Mouse (Mus musculus) midbrain, embryonic 12.5 days (tissue): ENCODE data around the gene Asb11. TPM values are rescaled to one million over a fixed set of nuclear protein-coding genes. Genes with fewer than 3 reads are reported as not detected.

ENCODE experiments used
- ATAC-seq: fragments of 200-750 bp; cut with Nextera tagmentation; 2 replicates; pipeline ENCODE4 v1.8.0; 2017; ENCODE audit warnings: low read depth, moderate TSS enrichment, moderate library complexity; ENCODE audit not compliant: low FRiP score
- H3K27ac ChIP-seq: fragments of 300-500 bp; sonication (generic); replicated peaks from 2 replicates; pipeline ENCODE4 v1.5.1; 2016; ENCODE audit warnings: mild to moderate bottlenecking
- H3K27me3 ChIP-seq: fragments of 300-500 bp; sonication (generic); 2 replicates; pipeline ENCODE4 v1.6.1; 2016; ENCODE audit warnings: mild to moderate bottlenecking
- H3K36me3 ChIP-seq: fragments of 300-500 bp; sonication (generic); 2 replicates; pipeline ENCODE4 v1.6.1; 2016
- H3K4me1 ChIP-seq: fragments of 300-500 bp; sonication (generic); 2 replicates; pipeline ENCODE4 v1.6.1; 2016
- H3K4me2 ChIP-seq: fragments of 300-500 bp; sonication (generic); replicated peaks from 2 replicates; pipeline ENCODE4 v1.6.1; 2016; ENCODE audit warnings: mild to moderate bottlenecking, moderate library complexity
- H3K4me3 ChIP-seq: fragments of 300-500 bp; sonication (generic); 2 replicates; pipeline ENCODE4 v1.5.1; 2016; ENCODE audit warnings: mild to moderate bottlenecking
- H3K9ac ChIP-seq: fragments of 300-500 bp; sonication (generic); replicated peaks from 2 replicates; pipeline ENCODE4 v1.6.1; 2016; ENCODE audit warnings: mild to moderate bottlenecking, moderate library complexity
- H3K9me3 ChIP-seq: fragments of 300-500 bp; sonication (generic); 2 replicates; pipeline ENCODE4 v1.6.1; 2016; ENCODE audit warnings: mild to moderate bottlenecking
- WGBS: fragments of 180-500 bp; shearing (Covaris S2); methylation state at CpG from one replicate; pipeline ENCODE4 v1.1.7; 2016; 5-methylcytosine and 5-hydroxymethylcytosine counted together
- polyA plus RNA-seq: library from polyadenylated mRNA; unstranded; fragments of >200 nt; fragmentation: Nextera tagmentation; extraction: Ambion mirVana; gene quantifications from 2 replicates; pipeline ENCODE4 v1.2.1, GENCODE M21; 2016

Asb11 gene
- not detected in 2 replicates for polyA plus RNA-seq

- no peak within 1 kb of the TSS for H3K4me3 ChIP-seq
- H3K4me1 ChIP-seq, result no peaks in the 10 kb centered on the region
- no peaks in the 10 kb centered on the region for H3K9me3 ChIP-seq
- H3K27me3 ChIP-seq, result peaks cover 10% of the 10 kb centered on the region; the same call in 1 of the 2 replicates
- H3K27ac ChIP-seq, result no peak within 1 kb of the TSS
- no peak within 1 kb of the TSS for H3K9ac ChIP-seq
- H3K4me2 ChIP-seq, result no peak within 1 kb of the TSS
- 81% methylated on average over 8 of the region's 8 CpGs for WGBS
- peaks cover 5% of the 10 kb centered on the region; the same call in 1 of the 2 replicates for H3K36me3 ChIP-seq
- ATAC-seq, result no peak
Observed at GRCm38 (mm10) chrX:164436709-164437108, at the start of gene Asb11. Asb11 (plus strand) TSS chrX:164436994.

DNA sequence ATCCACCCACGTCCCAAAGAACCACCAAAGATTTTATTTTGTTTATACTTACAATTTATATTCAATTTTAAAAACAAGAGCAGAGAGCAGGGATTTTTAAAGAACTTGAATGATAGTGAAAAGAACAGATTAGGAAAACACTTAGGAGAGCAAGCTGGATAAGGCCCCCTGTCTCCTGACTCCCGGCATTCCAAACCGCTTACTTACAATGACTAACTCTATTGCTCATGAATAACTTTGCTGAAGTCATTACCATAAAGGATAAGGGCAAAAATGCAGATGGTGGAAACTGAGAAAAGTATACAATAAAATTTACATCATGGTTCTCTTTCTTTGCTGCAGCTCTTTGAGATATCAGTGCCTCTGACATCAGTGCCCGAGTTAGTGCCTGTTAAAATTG, 42.7 kb upstream of the Asb11 start:
- Histone ChIP-seq H3K9me3 (no peaks in the 10 kb centered on the region), H3K9ac (no peak overlapping the region), H3K27ac (no peak overlapping the region), H3K4me2 (no peak overlapping the region), H3K4me1 (no peaks in the 10 kb centered on the region), H3K27me3 (peaks cover 10% of the 10 kb centered on the region; the same call in 1 of the 2 replicates), H3K4me3 (no peak overlapping the region), H3K36me3 (no peaks in the 10 kb centered on the region)
- 70% methylated on average over 4 of the region's 4 CpGs for WGBS
- ATAC-seq, result no peak

- H3K36me3 ChIP-seq, result no peaks in the 10 kb centered on the region
- no peak overlapping the region for H3K9ac ChIP-seq
- no peak overlapping the region for H3K4me3 ChIP-seq
- no peaks in the 10 kb centered on the region for H3K4me1 ChIP-seq
- H3K4me2 ChIP-seq, result no peak overlapping the region
- ATAC-seq, result no peak
- no peaks in the 10 kb centered on the region for H3K9me3 ChIP-seq
- H3K27me3 ChIP-seq, result peaks cover 6% of the 10 kb centered on the region; the same call in 1 of the 2 replicates
- no peak overlapping the region for H3K27ac ChIP-seq
- 68% methylated on average over 3 of the region's 3 CpGs for WGBS
Observed at GRCm38 (mm10) chrX:164398456-164398855, 38.3 kb upstream of the Asb11 start.

- Histone ChIP-seq H3K9ac (no peak overlapping the region), H3K27me3 (peaks cover 11% of the 10 kb centered on the region; the same call in 1 of the 2 replicates), H3K4me2 (no peak overlapping the region), H3K4me1 (no peaks in the 10 kb centered on the region), H3K27ac (no peak overlapping the region), H3K9me3 (no peaks in the 10 kb centered on the region), H3K36me3 (no peaks in the 10 kb centered on the region), H3K4me3 (no peak overlapping the region)
- no peak for ATAC-seq
Observed at GRCm38 (mm10) chrX:164405080-164405649, 31.6 kb upstream of the Asb11 start.

DNA sequence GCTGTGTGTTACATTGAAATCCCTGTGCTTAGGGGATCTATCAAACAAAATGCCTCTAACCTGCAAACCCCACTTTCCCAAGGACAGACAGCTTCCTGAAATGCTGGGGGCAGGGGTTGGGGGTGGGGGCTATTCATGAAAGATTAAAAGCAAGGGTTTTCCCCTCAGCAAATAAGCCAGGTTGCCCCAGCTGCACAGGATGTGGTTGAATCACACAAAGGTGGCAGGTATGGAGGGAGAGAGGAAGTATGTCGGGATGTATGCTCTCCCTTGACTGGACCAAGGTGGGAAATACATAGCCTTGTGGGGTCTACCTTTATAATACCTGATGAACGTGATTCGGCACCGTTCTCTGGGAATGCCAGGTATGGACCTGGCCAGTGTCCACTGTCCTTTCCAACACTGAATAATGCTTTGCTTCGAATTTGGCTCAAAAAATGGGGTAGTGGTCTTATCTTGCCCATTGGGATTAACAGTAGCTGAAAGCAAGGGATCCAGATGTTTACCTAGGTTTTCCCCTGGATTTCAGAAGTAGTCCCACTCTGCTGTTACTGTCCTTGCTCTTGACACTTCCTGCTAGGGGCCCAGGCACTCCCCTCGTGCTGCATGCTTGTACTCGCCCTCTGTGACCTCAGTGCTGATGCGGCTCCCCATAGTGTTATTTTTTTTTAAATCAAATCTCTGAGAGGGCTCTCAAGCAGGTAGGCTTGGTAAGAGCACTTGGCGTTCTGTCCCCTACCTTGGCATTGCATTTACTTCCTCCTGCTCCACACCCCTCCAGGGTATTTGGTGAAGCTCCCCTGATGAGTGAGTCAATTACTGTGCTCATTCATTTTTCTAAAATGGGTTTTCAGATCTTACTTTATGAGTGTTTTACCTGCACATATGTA, 30.4 kb upstream of the Asb11 start:
- WGBS, result 77% methylated on average over 9 of the region's 9 CpGs
- Histone ChIP-seq H3K27me3 (peaks cover 11% of the 10 kb centered on the region; the same call in 1 of the 2 replicates), H3K9me3 (no peaks in the 10 kb centered on the region), H3K9ac (no peak overlapping the region), H3K4me3 (no peak overlapping the region), H3K4me1 (no peaks in the 10 kb centered on the region), H3K4me2 (no peak overlapping the region), H3K27ac (no peak overlapping the region), H3K36me3 (no peaks in the 10 kb centered on the region)
- ATAC-seq, result no peak

DNA sequence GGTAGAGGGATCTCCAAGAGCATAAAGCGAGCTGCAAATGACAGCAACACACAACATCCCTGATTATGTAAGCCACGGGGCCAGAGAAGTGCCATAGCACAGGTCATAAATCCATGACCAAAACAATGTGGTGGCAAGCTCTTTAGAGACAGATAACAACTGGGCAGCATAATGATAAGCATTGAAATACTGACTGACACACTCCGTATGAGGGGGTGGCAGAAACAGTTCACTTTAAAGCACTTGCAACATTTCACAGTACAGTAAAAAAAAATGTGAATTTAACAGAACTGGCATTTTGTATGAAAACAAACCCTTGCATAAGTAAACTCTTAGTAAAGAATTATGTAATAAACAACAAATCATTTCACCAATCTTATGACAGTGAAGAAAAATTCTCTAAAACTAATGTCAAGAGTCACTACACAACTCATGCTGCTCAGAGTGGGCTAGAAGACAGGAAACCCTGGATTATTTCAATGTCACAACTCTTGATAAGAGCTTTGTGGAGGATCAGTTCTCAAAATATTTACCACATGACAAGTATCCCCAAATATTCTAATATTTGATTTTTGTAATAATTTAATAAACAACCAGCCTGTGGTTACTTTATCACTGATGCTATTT, 28.4 kb upstream of the Asb11 start:
- peaks cover 11% of the 10 kb centered on the region; the same call in 1 of the 2 replicates for H3K27me3 ChIP-seq
- H3K4me3 ChIP-seq, result no peak overlapping the region
- WGBS, result 87% methylated on average over 3 of the region's 3 CpGs
- no peaks in the 10 kb centered on the region for H3K9me3 ChIP-seq
- no peak overlapping the region for H3K9ac ChIP-seq
- no peak overlapping the region for H3K4me2 ChIP-seq
- H3K36me3 ChIP-seq, result no peaks in the 10 kb centered on the region
- H3K27ac ChIP-seq, result no peak overlapping the region
- ATAC-seq, result no peak
- no peaks in the 10 kb centered on the region for H3K4me1 ChIP-seq

DNA sequence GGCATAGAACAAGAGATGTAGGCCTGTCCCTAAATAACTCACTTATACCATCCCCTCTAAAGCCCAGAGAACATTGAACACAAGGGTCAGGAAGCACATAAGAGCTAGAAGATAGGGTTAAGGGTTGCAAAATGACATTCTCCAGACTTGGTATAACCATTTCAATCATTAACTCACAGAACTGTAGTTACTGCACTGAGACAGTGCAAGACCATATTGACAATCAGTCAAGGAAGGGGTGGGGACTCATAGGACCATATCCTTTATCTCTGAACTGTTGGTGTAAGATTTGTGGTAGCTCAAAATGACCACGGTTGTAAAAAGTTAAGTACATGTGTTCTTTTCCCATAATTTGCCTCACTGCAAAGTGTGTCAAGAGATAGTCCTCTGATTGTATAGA, 26.2 kb upstream of the Asb11 start:
- Histone ChIP-seq H3K36me3 (no peaks in the 10 kb centered on the region), H3K4me1 (no peaks in the 10 kb centered on the region), H3K4me3 (no peak overlapping the region), H3K9ac (no peak overlapping the region), H3K27me3 (peaks cover 14% of the 10 kb centered on the region; the same call in 1 of the 2 replicates), H3K27ac (no peak overlapping the region), H3K9me3 (no peaks in the 10 kb centered on the region), H3K4me2 (no peak overlapping the region)
- ATAC-seq, result no peak
- 83% methylated on average over 1 of the region's 1 CpGs for whole genome bisulfite sequencing

DNA sequence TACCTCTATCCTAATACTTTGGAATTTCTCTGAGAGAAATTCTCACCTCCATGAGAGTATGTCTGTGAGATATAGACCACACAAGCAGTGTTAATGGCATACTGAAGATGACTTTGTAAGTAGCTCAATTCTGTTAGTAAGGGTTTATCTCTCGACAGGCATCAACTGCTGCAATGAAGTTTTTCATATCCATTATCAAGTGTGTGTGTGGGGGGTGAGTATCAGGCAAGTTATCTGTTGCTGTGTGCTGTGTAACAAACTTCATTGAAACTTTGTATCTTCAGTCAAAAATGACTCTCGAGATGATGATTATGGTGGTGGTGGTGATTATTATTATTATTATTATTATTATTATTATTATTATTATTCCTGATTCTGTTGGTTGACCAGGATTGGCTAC, 20.0 kb upstream of the Asb11 start:
- Histone ChIP-seq H3K4me3 (no peak overlapping the region), H3K4me2 (no peak overlapping the region), H3K27ac (no peak overlapping the region), H3K9ac (no peak overlapping the region), H3K27me3 (peaks cover 21% of the 10 kb centered on the region), H3K4me1 (0 out of 2 replicates have a peak, but pooled peaks cover 4% of the 10 kb centered on the region), H3K9me3 (no peaks in the 10 kb centered on the region), H3K36me3 (no peaks in the 10 kb centered on the region)
- 78% methylated on average over 2 of the region's 2 CpGs for WGBS
- ATAC-seq, result no peak

DNA sequence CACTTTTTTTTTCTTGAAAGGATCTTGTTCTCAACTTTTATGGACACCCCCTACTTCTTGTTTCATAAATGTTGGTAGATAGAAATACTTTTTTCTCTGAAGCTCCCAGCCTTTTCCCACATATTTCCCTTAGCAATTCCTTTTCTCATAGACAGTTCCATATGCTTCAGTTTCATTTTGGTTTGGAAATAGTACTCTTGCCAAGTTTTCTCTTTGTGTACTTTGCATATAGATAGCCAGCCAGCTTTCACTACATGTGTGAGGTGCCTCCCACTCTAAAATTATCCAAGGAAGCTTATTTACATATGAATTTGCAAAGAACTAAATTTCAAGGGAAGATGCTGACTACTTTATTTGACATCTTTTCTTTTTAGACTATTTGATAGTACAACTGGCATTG, 18.8 kb upstream of the Asb11 start:
- Histone ChIP-seq H3K4me3 (no peak overlapping the region), H3K36me3 (0 out of 2 replicates have a peak, but pooled peaks cover 5% of the 10 kb centered on the region), H3K4me1 (0 out of 2 replicates have a peak, but pooled peaks cover 4% of the 10 kb centered on the region), H3K4me2 (no peak overlapping the region), H3K9ac (no peak overlapping the region), H3K27ac (no peak overlapping the region), H3K27me3 (peaks cover 21% of the 10 kb centered on the region), H3K9me3 (no peaks in the 10 kb centered on the region)
- ATAC-seq, result no peak

DNA sequence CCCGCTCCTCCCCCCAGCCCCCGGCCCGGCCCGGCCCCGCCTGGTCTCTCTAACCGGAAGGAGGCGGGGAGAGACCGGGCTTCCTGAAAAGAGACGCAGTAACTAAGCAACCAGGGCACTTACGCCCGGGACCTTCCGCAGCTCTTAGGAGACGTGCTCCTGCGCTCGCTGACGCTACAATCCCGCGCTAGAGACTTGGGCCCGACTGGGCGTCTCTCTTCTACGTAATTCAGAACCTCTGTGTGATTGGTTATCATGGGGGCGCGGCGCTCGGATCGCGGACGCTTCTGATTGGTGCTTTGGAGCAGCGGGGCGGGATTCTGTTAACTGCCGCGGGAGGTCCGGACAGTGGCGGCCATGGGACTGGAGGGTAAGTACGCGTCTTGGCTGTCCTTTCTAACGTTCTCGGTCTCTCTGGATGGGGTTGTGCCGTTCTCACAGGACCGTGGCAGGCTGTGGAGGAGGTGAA, 17.3 kb upstream of the Asb11 start, which contains the start of gene Piga:
Gene Piga (plus strand): TSS at position 317 of the 469 bp plus-strand sequence.
- 0 out of 2 replicates have a peak, but pooled peaks cover 4% of the 10 kb centered on the region for H3K4me1 ChIP-seq
- H3K4me2 ChIP-seq, result peak within 1 kb of the TSS; percentile 52
- peaks cover 21% of the 10 kb centered on the region for H3K27me3 ChIP-seq
- H3K27ac ChIP-seq, result no peak within 1 kb of the TSS
- H3K9ac ChIP-seq, result peak within 1 kb of the TSS; percentile 57
- peak within 1 kb of the TSS; percentile 55 for H3K4me3 ChIP-seq
- H3K36me3 ChIP-seq, result 0 out of 2 replicates have a peak, but pooled peaks cover 7% of the 10 kb centered on the region
- peak; percentile 99 for ATAC-seq
- WGBS, result 25% methylated on average over 35 of the region's 40 CpGs
- H3K9me3 ChIP-seq, result no peaks in the 10 kb centered on the region

- Histone ChIP-seq H3K27ac (no peak overlapping the region), H3K4me2 (peak overlapping the region; percentile 52), H3K27me3 (peaks cover 18% of the 10 kb centered on the region), H3K4me1 (0 out of 2 replicates have a peak, but pooled peaks cover 4% of the 10 kb centered on the region), H3K36me3 (0 out of 2 replicates have a peak, but pooled peaks cover 7% of the 10 kb centered on the region), H3K9me3 (no peaks in the 10 kb centered on the region), H3K9ac (peak overlapping the region; percentile 57), H3K4me3 (peak overlapping the region; percentile 55)
- 37% methylated on average over 13 of the region's 13 CpGs for WGBS
- no peak; the same call in 1 of the 2 replicates for ATAC-seq
Observed at GRCm38 (mm10) chrX:164419955-164420354, 16.8 kb upstream of the Asb11 start.
